Mouse (Mus musculus): Measurements from ENCODE around the gene Prkd3.

Gene Prkd3

GRCm38 (mm10) chr17:79020208-79020983, at the start of gene Prkd3:
Gene Prkd3, minus strand, starts transcription at chr17:79020816.
- peak; percentile 50 for DNase-seq

DNA sequence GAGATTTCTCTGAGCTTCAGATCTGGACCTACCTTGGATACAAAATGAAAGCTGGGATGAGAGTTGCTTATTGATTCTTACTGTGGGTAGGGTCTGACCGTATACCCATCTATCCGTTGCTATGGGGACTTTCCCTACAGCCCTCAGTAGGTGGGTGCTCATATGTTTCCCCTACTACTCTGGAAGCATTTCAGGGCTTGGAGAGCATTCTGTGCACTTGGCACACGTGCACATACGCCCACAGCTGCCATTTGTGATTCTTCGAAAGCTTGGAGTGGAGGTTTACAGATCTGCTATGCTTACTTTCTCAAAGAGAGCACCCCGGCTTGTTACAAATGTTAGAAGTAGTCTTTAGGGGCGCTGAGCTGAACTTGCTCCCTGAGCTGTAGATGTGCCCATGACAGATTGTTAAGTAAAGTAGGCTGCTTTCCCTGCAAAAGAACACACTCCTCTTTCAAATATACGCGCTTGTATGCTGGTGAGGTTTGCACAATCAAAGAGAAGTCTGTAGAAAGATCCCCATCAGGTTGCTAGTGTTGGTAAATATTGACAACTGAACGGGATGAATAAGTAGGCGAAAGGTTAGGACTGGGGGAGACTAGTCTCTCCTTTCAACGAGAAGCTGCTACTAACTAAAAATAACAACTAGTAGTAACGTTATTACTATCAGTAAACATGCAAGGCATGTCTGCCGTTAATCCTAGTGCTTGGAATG, 49.3 kb upstream of the Prkd3 start:
- peak; percentile 77 for DNase-seq

GRCm38 (mm10) chr17:79069019-79069418, 48.4 kb upstream of the Prkd3 start:
- DNase-seq, result no peak

DNA sequence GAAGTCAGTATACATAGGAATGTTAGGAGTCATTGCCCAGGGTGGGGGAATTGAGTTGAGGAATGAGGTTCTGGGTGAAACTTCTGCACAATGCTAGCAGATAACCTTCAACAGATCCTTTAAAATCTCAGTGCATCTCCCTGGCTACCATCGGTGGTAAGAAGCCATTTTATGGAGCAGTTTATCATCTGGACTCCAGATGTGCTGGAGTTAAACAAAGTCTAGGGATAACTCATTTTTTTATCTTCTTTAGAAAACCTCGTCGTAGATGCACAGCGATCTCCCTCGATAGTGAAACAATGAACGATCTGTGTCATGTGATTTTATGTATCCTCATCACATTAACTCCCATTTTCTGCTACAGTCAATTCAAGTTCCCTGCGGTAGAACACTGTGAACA, 48.0 kb upstream of the Prkd3 start:
- DNase-seq, result no peak

- DNase-seq, result no peak
These were observed 43.6 kb upstream of the Prkd3 start for GRCm38 (mm10) chr17:79064250-79064649.

GRCm38 (mm10) chr17:79060221-79060620, 39.6 kb upstream of the Prkd3 start:
- DNase-seq, result no peak

DNA sequence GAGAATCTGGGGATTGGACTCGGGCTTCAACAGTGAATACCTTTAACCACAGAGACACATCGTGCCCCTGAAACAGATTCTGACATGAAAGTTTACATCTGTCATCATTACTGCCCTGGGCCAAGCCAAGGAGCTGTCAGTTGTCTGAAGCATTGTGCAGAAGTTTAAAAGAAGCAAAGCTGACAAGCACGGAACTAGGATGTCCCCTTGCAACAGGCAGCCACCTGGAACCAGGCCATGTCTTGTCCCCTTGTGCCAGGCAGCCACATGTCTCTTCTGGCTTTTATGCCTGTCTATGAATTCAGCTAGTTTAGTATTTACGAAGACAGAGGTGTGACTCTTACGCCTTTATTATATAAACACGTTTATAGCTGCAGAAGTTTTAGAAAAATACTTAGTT, 37.7 kb upstream of the Prkd3 start:
- no peak for DNase-seq

- DNase-seq, result peak; percentile 53
These were observed 31.6 kb upstream of the Prkd3 start for GRCm38 (mm10) chr17:79052088-79052812.

DNA sequence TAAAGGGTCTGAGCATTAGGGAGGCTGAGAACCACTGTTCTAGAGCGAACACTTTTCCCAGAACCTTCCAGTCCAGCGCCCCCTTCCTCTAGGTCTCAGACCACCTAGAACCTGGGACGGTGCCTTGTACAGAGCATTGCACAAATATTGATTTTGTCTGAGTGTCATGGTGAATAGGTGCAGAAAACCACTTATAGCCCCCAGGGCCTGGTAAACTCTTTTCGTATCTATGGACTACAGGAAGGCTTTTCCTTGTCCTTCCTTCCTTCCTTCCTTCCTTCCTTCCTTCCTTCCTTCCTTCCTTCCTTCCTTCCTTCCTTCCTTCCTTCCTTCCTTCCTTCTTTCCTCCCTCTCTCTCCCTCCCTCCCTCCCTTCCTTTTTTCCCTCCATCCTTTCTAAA, 31.0 kb upstream of the Prkd3 start, which contains the start of gene Qpct:
Gene Qpct (plus strand): TSS at position 301 of the 400 bp plus-strand sequence.
- no peak for DNase-seq

DNA sequence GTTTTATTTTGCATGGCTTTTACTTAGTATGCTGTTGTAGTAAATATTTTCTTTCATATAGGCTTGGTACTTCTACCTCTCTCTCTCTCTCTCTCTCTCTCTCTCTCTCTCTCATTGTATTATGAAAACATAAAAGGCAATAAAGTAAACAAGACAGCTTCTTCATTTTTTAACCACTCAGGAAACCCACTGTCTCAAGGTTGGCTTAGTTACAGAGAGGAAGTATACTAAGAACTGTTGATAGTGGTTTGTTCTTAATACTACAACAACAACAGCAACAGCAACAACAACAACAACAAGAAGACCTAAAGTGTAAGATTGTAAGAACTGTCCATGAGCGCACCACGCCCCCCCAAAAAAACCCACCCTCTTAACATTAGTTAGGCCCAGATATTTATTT, 23.1 kb upstream of the Prkd3 start:
- DNase-seq, result no peak

GRCm38 (mm10) chr17:79039660-79040059, 19.0 kb upstream of the Prkd3 start:
- DNase-seq, result no peak

GRCm38 (mm10) chr17:79032782-79033181, 12.2 kb upstream of the Prkd3 start:
- DNase-seq, result no peak

DNA sequence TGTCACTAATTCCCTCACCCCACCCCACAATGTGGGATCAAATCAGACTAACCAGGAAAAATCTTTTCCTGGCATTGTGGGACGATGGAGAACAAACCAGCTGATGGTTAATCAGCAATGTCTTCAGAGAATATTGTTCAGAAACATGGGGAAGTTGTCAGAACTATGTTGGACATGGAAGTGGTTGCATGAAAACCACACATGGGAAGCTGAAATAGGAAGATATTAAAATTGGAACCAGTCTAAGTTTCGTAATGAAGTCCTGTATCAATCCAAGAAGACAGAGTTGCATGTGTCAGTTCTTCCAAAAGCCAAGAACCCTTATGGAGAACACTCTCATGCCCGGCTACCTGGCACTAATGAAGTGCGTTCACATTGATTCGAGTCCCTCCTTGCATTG, 11.0 kb upstream of the Prkd3 start:
- no peak for DNase-seq

GRCm38 (mm10) chr17:79029226-79029625, 8.6 kb upstream of the Prkd3 start:
- no peak for DNase-seq

GRCm38 (mm10) chr17:79024544-79024943, 3.9 kb upstream of the Prkd3 start:
- no peak for DNase-seq

DNA sequence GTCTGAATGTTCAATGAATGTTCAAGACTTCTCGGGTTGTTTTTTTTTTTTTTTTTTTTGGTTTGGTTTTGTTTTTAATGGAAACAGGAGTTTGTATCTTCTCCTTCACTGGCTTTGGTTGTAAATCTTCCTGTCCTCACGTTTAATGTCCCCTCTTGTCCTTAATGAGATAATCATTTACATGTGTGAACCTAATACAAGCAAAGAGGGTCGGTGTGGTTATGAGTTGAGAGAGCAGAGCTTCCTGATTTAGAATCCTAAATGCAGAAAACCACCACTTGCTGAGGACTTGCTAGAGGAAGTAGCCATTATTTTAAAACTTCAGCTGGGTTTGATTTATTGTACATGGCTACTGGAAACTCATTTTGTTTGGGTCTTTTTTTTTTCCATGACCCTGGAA, 2.1 kb upstream of the Prkd3 start:
- DNase-seq, result no peak

- no peak for DNase-seq
These were observed 344 bp upstream of the Prkd3 start for GRCm38 (mm10) chr17:79020984-79021335.

GRCm38 (mm10) chr17:79019726-79020207, 849 bp downstream of the Prkd3 start:
- no peak for DNase-seq

DNA sequence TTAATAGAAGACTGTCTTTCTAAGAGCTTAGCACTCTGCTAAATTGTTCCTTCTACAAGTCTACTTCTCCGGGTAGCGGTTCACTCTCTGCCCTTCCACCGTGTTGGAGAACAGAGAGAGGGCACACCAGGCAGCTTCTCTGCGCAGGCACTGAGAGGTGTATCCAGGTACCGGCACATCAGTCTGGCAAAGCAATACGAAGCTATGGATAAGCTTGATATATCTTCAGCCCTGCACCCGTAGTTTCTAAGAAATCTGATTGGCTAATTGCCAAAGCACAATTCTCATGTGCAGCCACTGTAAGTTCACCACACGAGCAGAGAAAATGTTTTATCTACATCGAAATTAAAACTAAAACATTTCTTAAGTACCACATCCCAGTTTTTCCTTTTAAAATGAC, 2.2 kb downstream of the Prkd3 start:
- DNase-seq, result no peak

- no peak for DNase-seq
These were observed 4.8 kb downstream of the Prkd3 start for GRCm38 (mm10) chr17:79015831-79016230.

GRCm38 (mm10) chr17:79014911-79015685, 5.5 kb downstream of the Prkd3 start:
- DNase-seq, result no peak

DNA sequence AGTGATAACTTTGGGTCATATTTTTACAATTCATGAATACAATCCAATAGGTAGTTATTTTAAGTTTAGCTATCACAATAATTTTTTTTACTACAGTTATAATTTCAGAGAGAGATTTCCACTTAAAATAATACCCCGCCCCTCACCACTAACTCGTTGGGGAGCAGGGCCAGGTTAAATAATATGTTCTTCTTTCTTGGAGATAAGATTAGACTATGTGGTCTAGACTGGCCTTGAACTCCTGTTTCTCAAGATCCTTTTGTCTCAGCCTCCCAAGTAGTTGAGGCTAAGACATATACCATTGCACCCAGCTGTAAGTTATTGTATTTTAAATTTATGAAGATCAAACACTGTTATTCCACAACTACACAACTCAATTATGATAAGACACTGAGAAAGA, 7.0 kb downstream of the Prkd3 start:
- no peak for DNase-seq

- no peak for DNase-seq
These were observed 20.8 kb downstream of the Prkd3 start for GRCm38 (mm10) chr17:78999745-79000270.

All from layer of hippocampus, adult 9-11 months (tissue).